ENCODE assay signal across 8 mouse cellular contexts in the genomic region with DNA sequence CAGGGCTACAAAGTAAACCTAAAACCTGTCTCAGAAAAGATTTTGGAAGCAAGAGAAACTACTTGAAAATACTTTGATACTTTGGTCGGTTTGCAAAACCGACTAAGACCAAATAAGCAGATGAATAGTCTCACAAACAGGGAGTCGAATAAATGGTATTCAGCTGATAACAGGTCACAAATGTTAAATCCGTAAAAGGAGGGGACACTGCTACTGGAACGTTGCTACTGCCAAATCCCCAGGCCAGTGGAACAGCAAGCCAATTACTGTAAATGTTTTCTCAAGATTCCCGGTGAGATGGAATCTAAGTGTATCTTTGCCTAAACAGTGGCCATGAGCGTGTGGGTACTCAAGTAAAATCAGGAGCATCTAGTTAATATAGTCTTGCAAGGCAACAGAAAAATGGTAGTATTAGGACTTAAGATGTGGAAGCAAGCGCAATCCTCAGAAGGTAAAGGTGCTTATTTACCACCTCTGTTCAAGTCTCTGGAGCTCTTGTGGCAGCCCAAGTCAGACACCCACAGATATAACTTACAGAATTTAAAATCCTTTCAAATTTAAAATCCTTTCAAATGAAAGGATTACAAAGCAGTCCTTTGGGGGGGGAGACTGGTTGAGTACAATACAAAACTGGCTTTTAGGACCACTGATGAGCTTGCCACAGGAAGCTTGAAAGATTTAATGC. TPM values are rescaled to one million over a fixed set of nuclear protein-coding genes. Genes with fewer than 3 reads are reported as not detected.
DNase-seq lines count a peak whose midpoint lies in the region; ATAC-seq and TF ChIP-seq lines count a peak whose summit lies in the region.

No protein-coding gene starts in this region.

- no peaks in the 10 kb centered on the region for H3K27me3 ChIP-seq in MEL (ENCODE audit: control insufficient read depth in 1 of 2, insufficient read depth in 2 of 2, low read length in 2 of 2)
- H3K27me3 ChIP-seq in forebrain, postnatal 0 days (ENCODE audit: insufficient read depth, low read length), result no peaks in the 10 kb centered on the region
- H3K27me3 ChIP-seq in liver, postnatal 0 days (ENCODE audit: insufficient read depth, low read length), result no peaks in the 10 kb centered on the region

- peaks cover 10% of the 10 kb centered on the region; the same call in 1 of the 2 replicates for H3K79me2 ChIP-seq in MEL (ENCODE audit: control insufficient read depth, insufficient read depth, low read length, poor library complexity)

- TF ChIP-seq CTCF in gastrocnemius, adult 2 months (IDR thresholded peaks at IDR 0.05), result no peak
- TF ChIP-seq CTCF in MEL (IDR thresholded peaks at IDR 0.05 in 2 of 3, conservative IDR thresholded peaks at IDR 0.05 in 1 of 3; ENCODE audit: control insufficient read depth in 1 of 3, insufficient read depth in 1 of 3, low read depth in 2 of 3, low read length in 3 of 3, poor library complexity in 1 of 3, severe bottlenecking in 1 of 3), result no peak
- TF ChIP-seq CTCF in forebrain, postnatal 0 days (IDR thresholded peaks at IDR 0.05; ENCODE audit: low read depth), result no peak
- TF ChIP-seq CTCF in liver, postnatal 0 days (IDR thresholded peaks at IDR 0.05; ENCODE audit: low read depth), result no peak

- peak overlapping the region; percentile 94 for H3K4me3 ChIP-seq in gastrocnemius, adult 2 months
- peak overlapping the region; percentile 71 to 80 for H3K4me3 ChIP-seq in MEL (ENCODE audit: control insufficient read depth in 1 of 2, insufficient read depth in 1 of 2, low read depth in 2 of 2, low read length in 2 of 2)
- H3K4me3 ChIP-seq in forebrain, postnatal 0 days (ENCODE audit: low read depth, low read length), result peak overlapping the region; percentile 62
- H3K4me3 ChIP-seq in liver, postnatal 0 days (ENCODE audit: low read depth, low read length), result peak overlapping the region; percentile 78

- no peaks in the 10 kb centered on the region for H3K9me3 ChIP-seq in MEL (replicated peaks; ENCODE audit: insufficient read depth, low read length)
- no peaks in the 10 kb centered on the region for H3K9me3 ChIP-seq in forebrain, postnatal 0 days (ENCODE audit: low read length)
- H3K9me3 ChIP-seq in liver, postnatal 0 days (ENCODE audit: low read length), result no peaks in the 10 kb centered on the region

- peak in 1 of 2 experiments; percentile 12; a peak in 1 of 4 replicates for TF ChIP-seq EP300 in MEL (IDR thresholded peaks at IDR 0.05; ENCODE audit: low read depth in 1 of 2, low read length in 2 of 2)
- no peak for TF ChIP-seq EP300 in liver, postnatal 0 days (IDR thresholded peaks at IDR 0.05; ENCODE audit: low read depth)

- H3K36me3 ChIP-seq in MEL (ENCODE audit: control insufficient read depth in 1 of 2, insufficient read depth in 2 of 2, low read length in 2 of 2), result peaks cover 20 to 41% of the 10 kb centered on the region in 2 experiments
- H3K36me3 ChIP-seq in forebrain, postnatal 0 days (ENCODE audit: insufficient read depth), result peaks cover 33% of the 10 kb centered on the region
- H3K36me3 ChIP-seq in liver, postnatal 0 days (replicated peaks; ENCODE audit: insufficient read depth, low read length), result peaks cover 41% of the 10 kb centered on the region

- H3K4me2 ChIP-seq in forebrain, postnatal 0 days (ENCODE audit: low read depth), result peak overlapping the region; percentile 54
- H3K4me2 ChIP-seq in liver, postnatal 0 days (ENCODE audit: low read depth, low read length), result peak overlapping the region; percentile 70

- WGBS in forebrain, postnatal 0 days, result 17% methylated on average over 8 of the region's 8 CpGs
- 16% methylated on average over 8 of the region's 8 CpGs for WGBS in liver, postnatal 0 days (ENCODE audit: insufficient replicate concordance)

- H3K27ac ChIP-seq in gastrocnemius, adult 2 months, result peak overlapping the region; percentile 100
- H3K27ac ChIP-seq in MEL (ENCODE audit: control insufficient read depth, low read depth, low read length), result peak overlapping the region; percentile 100
- H3K27ac ChIP-seq in forebrain, postnatal 0 days (ENCODE audit: low read depth, low read length), result peak overlapping the region; percentile 100
- H3K27ac ChIP-seq in liver, postnatal 0 days (ENCODE audit: low read depth), result peak overlapping the region; percentile 98

- no peak for TF ChIP-seq RAD21 in MEL (IDR thresholded peaks at IDR 0.05; ENCODE audit: low read depth, low read length)

- ATAC-seq in forebrain, postnatal 0 days, result no peak
- no peak for ATAC-seq in liver, postnatal 0 days
- ATAC-seq in activated CD4-positive, CD25-positive, alpha-beta regulatory T cell, adult 4 months, result no peak

- TF ChIP-seq POLR2A in MEL (IDR thresholded peaks at IDR 0.05; ENCODE audit: control insufficient read depth in 1 of 2, insufficient read depth in 1 of 2, low read depth in 1 of 2, low read length in 2 of 2, poor library complexity in 1 of 2), result peak in 1 of 2 experiments; percentile 43; a peak in 2 of 4 replicates

- intact Hi-C loops in gastrocnemius, adult 2 months (cut with DNase I), result no loop called here
- intact Hi-C loops in left cerebral cortex, postnatal 25 days (cut with DNase I), result no loop called here

- H3K9ac ChIP-seq in MEL (ENCODE audit: control insufficient read depth, low read depth, low read length, poor library complexity, severe bottlenecking), result peak overlapping the region; percentile 100
- H3K9ac ChIP-seq in forebrain, postnatal 0 days, result peak overlapping the region; percentile 98
- peak overlapping the region; percentile 85 for H3K9ac ChIP-seq in liver, postnatal 0 days (replicated peaks)

- H3K4me1 ChIP-seq in MEL (ENCODE audit: control insufficient read depth in 1 of 2, insufficient read depth in 2 of 2, low read length in 2 of 2), result peaks cover 3 to 6% of the 10 kb centered on the region in 2 experiments; a peak in 3 of 4 replicates
- H3K4me1 ChIP-seq in forebrain, postnatal 0 days (ENCODE audit: insufficient read depth), result peaks cover 22% of the 10 kb centered on the region
- H3K4me1 ChIP-seq in liver, postnatal 0 days (ENCODE audit: insufficient read depth), result peaks cover 34% of the 10 kb centered on the region

- no peak for DNase-seq in gastrocnemius, adult 2 months
- DNase-seq in gastrocnemius, adult 8-10 months (ENCODE audit: low spot score in 2 of 2), result no peak
- peak; percentile 71 for DNase-seq in MEL (ENCODE audit: low read depth, low spot score)
- DNase-seq in forebrain, postnatal 0 days, result no peak
- DNase-seq in liver, postnatal 0 days, result peak; percentile 16
- no peak for DNase-seq in left cerebral cortex, postnatal 25 days (ENCODE audit: low spot score in 2 of 2)
- DNase-seq in lung, postnatal 25 days (ENCODE audit: low spot score), result no peak

TF ChIP-seq in MEL, 35 proteins besides CTCF, POLR2A, EP300 and RAD21 (continues in another document):
- TF ChIP-seq NRF1 (IDR thresholded peaks at IDR 0.05; ENCODE audit: insufficient read depth, low read depth, low read length, poor library complexity, severe bottlenecking), result no peak
- peak; percentile 16; the same call in 1 of the 2 replicates for TF ChIP-seq CHD2 (IDR thresholded peaks at IDR 0.05; ENCODE audit: low read length)
- TF ChIP-seq ZC3H11A (IDR thresholded peaks at IDR 0.05; ENCODE audit: low read depth, low read length), result no peak
- no peak for TF ChIP-seq MAZ (IDR thresholded peaks at IDR 0.05; ENCODE audit: low read depth, low read length)
- TF ChIP-seq RCOR1 (IDR thresholded peaks at IDR 0.05; ENCODE audit: low read depth, low read length), result 0 out of 2 replicates have a peak, but pooled peaks have one; percentile 21
- peak; percentile 8; the same call in 1 of the 2 replicates for TF ChIP-seq ZMIZ1 (IDR thresholded peaks at IDR 0.05; ENCODE audit: low read depth, low read length)
- TF ChIP-seq MYC (IDR thresholded peaks at IDR 0.05; ENCODE audit: low read depth, low read length), result no peak
- TF ChIP-seq TCF12 (IDR thresholded peaks at IDR 0.05; ENCODE audit: low read depth, low read length), result no peak
- no peak for TF ChIP-seq POLR2AphosphoS5 (IDR thresholded peaks at IDR 0.05; ENCODE audit: borderline replicate concordance, low read depth, low read length)
- no peak; the same call in 1 of the 2 replicates for TF ChIP-seq POLR2AphosphoS2 (IDR thresholded peaks at IDR 0.05; ENCODE audit: low read length)
- no peak; the same call in 1 of the 2 replicates for TF ChIP-seq HCFC1 (IDR thresholded peaks at IDR 0.05; ENCODE audit: low read depth, low read length)
- TF ChIP-seq ZNF384 (IDR thresholded peaks at IDR 0.05; ENCODE audit: low read depth, low read length), result no peak
- TF ChIP-seq KAT2A (conservative IDR thresholded peaks at IDR 0.05; ENCODE audit: low read depth, low read length), result no peak
- TF ChIP-seq ETS1 (IDR thresholded peaks at IDR 0.05; ENCODE audit: low read depth, low read length), result no peak
- TF ChIP-seq E2F4 (IDR thresholded peaks at IDR 0.05; ENCODE audit: borderline replicate concordance, low read depth, low read length), result no peak
- TF ChIP-seq GABPA (IDR thresholded peaks at IDR 0.05; ENCODE audit: low read depth, low read length), result no peak

RNA-seq across cellular contexts. Expression of a gene that starts 1.2 kb away (rescaled TPM):
- 10 to 100 TPM; 33.3 to 63.8 TPM for total RNA-seq in gastrocnemius, adult 2 months (2021)
- 10 to 100 TPM; 27.9 to 42.9 (median 37.3) TPM for total RNA-seq in gastrocnemius, adult 8-10 months (2022)
- total RNA-seq in MEL (2012; rRNA removed), result 24.3 and 26.8 TPM in 2 replicates
- polyA plus RNA-seq in MEL (2012; ENCODE audit: insufficient read depth in 1 of 2, insufficient read length in 2 of 2, low read depth in 1 of 2, low replicate concordance in 2 of 2, missing spikeins in 1 of 2), result 10 to 100 TPM in 1 of 2 experiments, not detected in 1; 27.3 TPM
- 46.3 and 54.9 TPM in 2 replicates for total RNA-seq in forebrain, postnatal 0 days (2014; rRNA removed)
- polyA plus RNA-seq in forebrain, postnatal 0 days (2015; fragmentation: Nextera tagmentation; extraction: Ambion mirVana), result 111 and 144 TPM in 2 replicates
- polyA plus RNA-seq in liver, postnatal 0 days (2015; fragmentation: Nextera tagmentation; extraction: Ambion mirVana), result 98.3 and 109 TPM in 2 replicates
- polyA plus RNA-seq in activated CD4-positive, CD25-positive, alpha-beta regulatory T cell, adult 4 months (2017; shearing (Covaris generic)), result 100 to 1,000 TPM; 176 to 202 TPM
- 10 to 100 TPM; 29.8 to 33.8 TPM for total RNA-seq in left cerebral cortex, postnatal 25 days (2021)

RNA-seq across cellular contexts. Expression of a gene that starts 17.4 kb away (rescaled TPM):
- total RNA-seq in gastrocnemius, adult 2 months (2021), result 100 to 1,000 TPM; 135 to 140 TPM
- 100 to 1,000 TPM in 3 of 4 experiments, 10 to 100 TPM in 1; 92.2 to 133 (median 119) TPM for total RNA-seq in gastrocnemius, adult 8-10 months (2022)
- 373 and 409 TPM in 2 replicates for total RNA-seq in MEL (2012; rRNA removed)
- 1,000 to 10,000 TPM in 1 of 2 experiments, 100 to 1,000 TPM in 1; 789 to 2,754 TPM for polyA plus RNA-seq in MEL (2012; ENCODE audit: insufficient read depth in 1 of 2, insufficient read length in 2 of 2, low read depth in 1 of 2, low replicate concordance in 2 of 2, missing spikeins in 1 of 2)
- 245 and 299 TPM in 2 replicates for total RNA-seq in forebrain, postnatal 0 days (2014; rRNA removed)
- polyA plus RNA-seq in forebrain, postnatal 0 days (2015; fragmentation: Nextera tagmentation; extraction: Ambion mirVana), result 187 and 229 TPM in 2 replicates
- polyA plus RNA-seq in liver, postnatal 0 days (2015; fragmentation: Nextera tagmentation; extraction: Ambion mirVana), result 106 and 132 TPM in 2 replicates
- 100 to 1,000 TPM in 1 of 2 experiments, 10 to 100 TPM in 1; 91.3 to 137 TPM for polyA plus RNA-seq in activated CD4-positive, CD25-positive, alpha-beta regulatory T cell, adult 4 months (2017; shearing (Covaris generic))
- total RNA-seq in left cerebral cortex, postnatal 25 days (2021), result 100 to 1,000 TPM; 382 to 390 TPM

Comparison
In these comparisons a context has a peak if more than half of its experiments do, and no peak if none do; other contexts are left out.
1. DNase-seq: peak in MEL (single experiment) and liver, postnatal 0 days (single experiment); none in gastrocnemius, adult 2 months (single experiment), gastrocnemius, adult 8-10 months (0 of 2), forebrain, postnatal 0 days (single experiment), left cerebral cortex, postnatal 25 days (0 of 2) and lung, postnatal 25 days (single experiment).
2. Peak in every context shown above with its lines, with median percentiles within 50 percentile points of each other: H3K27ac ChIP-seq, H3K4me3 ChIP-seq and H3K9ac ChIP-seq.